Mouse (Mus musculus) cerebellum, postnatal 25 days (tissue): ENCODE data around the gene Rpp30.

Source experiments
- DNase-seq, 2 experiments: peaks; one replicate each; pipeline ENCODE4 v3.0.0; 2021; ENCODE audit warnings: mixed read lengths in 2 of 2

Rpp30 gene

DNA sequence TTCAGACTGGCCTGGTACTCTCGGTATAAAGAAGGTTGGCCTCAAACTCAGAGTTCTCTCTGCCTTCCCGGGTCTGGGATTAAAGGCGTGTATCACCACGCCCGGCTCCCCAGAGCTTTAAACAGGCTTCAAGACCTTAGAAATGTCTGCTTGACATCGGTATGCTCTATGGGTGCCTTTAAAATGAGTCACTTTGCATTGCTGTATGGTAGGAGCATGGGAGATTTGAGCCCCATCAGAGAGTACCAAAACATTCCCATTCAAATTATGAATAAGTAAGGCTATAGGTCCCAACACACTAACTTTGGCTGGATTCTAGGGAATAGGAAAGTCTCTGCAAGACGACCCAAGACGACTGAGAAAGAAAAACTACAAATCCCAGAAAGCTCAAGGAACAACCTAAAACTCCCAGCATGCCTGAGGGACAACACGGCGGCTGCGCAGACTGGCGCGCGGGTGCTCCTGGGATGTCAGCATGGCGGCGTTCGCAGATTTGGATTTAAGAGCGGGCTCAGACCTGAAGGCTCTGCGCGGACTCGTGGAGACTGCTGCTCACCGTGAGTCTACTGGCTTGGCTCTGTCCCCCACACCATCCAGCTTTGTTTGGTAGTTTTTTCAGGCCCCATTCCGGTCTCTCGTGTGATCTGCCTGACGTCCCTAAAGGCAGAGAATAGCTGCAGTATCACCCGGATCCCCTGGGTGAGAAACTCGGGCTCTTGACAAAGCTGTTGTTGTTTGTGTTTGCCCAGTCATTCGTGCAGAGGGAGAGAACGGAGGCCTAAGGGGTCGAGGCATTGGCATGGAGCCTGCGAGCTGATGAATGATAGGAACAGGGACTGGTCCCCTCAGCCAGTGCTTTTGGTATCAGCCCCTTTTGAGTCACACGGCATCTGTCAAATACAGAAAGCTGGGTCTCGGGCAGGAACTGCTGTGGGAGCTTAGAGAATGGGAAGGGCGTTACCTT lies at the start of gene Rpp30:
TSS of gene Rpp30 (plus strand) at position 455 of the 964 bp plus-strand sequence.
- peak; percentile 87 to 92 for DNase-seq

DNA sequence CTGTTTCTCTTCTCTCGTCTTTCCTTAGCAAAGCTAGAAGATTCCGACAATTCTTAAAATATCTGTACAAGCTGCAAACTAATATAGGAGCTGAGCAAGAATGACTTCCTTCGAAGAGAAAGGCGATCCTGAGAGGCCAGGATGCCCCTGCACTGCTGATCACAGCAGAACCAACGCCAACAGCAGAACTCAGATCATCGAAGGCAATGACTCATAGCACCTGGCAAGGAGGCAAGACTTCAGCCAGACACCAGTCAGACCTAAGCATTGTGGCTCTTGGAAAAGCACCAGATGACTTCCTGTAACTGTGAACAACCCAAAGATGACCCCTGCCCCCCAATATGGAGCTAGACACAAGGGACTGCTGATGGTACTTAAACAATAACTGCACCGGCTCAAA lies 37.5 kb upstream of the Rpp30 start:
- DNase-seq = no peak

DNA sequence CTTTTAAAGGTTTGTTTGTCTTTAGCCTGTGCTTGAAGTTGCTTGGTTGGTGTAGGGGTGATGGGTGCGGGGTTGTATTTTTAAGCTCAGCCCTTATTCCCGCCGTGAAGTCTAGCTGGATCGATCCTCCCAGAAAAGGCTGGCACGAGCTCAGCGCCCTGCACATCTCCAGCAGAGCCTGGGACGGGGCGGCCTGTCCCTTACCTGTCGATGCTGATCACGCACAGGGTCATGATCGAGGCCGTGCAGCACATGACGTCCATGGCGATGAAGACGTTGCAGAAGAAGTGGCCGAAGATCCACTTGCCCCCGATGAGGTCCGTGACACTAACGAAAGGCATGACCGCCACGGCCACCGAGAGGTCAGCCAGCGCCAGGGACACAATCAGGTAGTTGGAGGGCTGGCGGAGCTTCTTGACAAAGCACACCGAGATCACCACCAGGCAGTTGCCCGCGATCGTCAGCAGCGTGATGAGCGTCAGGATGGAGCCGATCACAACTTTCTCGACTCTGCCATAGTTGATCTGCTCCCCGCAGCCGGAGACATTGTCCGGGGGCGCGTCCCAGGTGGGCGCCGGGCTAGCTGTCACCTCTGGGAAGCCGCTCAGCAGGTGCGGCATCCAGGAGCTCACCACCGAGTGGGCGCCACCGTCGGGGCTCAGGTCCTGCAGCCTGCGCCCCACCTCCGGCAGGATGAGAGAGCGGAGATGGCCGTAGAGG lies 26.9 kb upstream of the Rpp30 start:
- peak in 1 of 2 experiments; percentile 3 for DNase-seq

DNA sequence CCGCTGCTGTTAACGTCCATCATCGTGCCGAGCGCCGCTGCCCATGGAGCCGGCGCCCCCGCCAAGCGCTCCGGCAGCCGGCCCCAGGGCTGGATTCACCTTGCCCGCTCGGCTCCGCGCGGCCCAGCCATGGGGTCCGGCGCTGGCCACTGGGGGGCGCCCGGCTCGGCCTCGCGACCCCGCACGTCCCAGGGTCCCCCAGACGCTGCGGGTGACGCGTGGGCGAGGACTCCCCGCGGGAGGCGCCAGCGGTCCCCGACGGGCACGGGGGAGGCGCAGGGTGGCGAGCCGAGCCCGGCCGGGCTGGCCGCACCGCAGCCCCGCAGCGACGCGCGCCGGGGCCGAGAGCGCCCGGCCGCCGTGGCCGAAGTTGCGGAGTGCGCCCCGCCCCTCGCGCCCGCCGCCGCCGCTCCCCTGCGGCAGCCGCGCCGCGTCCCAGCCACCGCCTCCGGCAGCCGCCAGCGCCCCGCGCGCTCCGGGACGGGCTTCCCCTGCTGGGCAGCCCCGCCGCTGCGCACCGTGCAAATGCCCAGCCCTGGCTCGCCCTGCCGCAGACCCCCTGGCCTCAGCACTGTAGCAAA lies 26.2 kb upstream of the Rpp30 start, which contains the start of gene Htr7:
TSS of gene Htr7 (minus strand) at position 277 of the 581 bp plus-strand sequence.
- DNase-seq = peak; percentile 37 to 51

DNA sequence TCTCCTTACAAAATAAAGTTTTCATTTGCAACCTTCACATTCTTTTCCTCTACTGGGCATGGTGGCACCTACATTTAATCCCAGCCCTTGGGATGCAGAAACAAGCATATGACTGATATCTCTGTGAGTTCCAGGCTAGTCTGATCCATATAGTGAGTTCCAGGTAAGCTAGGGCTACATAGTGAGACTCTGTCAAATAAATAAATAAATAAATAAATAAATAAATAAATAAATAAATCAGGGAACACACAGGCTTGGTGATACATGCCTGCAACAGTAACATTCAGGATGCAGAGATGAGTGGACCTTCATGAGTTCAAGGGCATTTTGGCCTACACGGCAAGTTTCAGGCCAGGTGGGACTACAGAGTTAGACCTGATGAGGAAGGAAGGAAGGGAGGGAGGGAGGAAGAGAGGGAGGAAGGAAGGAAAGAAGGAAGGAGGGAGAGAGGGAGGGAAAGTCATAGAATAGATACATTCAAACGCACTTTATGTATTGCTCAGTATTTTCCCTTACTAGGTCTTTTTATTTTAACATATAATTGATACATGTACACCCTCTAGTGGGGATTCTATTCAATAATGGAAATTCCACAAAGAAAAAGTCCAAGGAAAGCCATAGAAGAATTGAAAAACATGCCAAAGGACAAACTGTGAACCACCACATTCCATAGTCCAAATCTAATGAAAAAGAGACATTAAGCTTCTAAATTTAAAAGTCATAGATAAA lies 20.6 kb upstream of the Rpp30 start:
- DNase-seq = no peak

DNA sequence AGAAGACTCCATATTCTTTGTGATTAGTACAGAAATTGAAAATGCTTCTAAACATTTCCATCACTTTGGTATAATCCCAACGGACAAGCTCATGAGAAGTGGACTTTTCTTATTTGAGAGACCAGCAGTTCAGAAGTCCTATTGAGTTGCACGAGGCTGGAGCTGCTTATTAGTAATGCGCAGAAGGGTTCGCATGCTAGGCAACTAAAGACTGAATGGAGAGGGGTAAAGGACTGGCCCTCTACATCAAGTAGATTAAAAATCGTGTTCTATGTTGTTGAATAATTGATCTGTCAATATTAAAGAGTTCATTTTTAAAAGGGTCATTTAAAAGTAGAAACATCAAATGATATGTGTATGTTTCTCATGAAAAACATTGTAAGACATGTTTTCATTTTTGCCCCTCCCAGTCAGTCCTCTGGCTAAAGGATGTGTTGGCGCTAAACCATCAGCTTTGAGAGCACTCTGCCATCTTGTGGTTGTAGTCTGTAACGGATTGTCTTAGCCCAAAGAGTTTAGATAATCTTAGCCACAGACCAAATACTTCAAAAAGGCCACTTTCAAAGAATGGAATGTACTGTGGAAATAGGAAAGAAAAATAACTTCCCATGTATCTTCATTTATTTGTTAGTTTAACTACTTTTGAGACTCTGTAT lies 782 bp upstream of the Rpp30 start:
- peak; percentile 12 to 56 for DNase-seq

DNA sequence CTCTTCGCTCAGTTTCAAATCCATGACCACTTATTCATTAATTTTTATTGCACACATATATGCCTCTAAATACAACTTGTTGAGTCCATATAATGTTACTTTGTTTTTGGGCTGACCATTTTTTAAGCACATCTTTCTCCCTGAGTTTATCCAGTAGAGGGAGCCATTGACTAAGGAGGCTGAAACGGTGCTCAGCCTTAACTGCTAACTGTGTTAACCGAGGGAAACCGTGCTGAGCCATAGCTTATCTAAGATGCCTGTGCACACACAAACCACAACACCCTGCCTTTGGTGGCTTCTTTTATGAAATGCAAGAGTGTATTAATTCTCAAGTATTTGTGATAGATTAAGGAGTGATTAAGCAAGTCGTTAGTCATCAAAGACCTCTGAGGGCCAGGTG lies 7.3 kb downstream of the Rpp30 start:
- no peak for DNase-seq

DNA sequence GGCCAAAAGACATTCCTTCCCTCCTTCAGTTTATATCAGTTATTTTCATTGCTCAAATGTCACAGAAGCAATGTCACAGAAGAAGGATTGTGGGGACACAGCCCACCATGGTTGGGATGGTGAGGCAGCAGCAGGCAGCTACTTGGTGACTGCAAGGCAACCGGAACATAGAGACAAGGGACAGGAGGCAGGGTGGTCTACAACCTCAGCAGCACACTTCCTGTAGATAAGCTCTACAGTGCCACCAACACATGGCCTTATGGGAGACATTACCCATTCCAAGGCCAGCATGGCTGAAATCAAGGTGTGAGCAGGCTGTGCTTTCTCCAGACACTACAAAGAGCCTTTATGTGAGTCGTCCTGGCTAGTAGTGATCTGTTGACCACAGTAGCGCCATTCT lies 13.7 kb downstream of the Rpp30 start:
- DNase-seq = no peak

DNA sequence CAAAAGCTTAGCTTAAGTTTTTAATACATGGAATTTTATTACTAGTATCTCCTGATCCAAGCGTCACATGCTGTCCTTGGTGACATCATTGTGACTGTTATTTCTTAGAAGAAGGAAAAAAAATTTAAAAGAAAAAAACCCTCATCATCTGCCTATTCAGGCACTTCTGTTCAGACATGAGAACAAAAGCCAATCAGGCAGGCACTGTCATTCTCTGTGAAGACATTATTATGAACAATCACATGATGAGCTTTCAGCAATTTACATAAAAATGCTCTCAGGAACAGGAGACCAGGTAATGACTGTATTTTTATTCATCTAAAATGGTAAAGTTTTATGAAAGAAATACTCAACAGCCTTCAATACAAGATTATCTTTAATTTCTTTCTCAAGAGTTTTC lies 14.7 kb downstream of the Rpp30 start:
- no peak for DNase-seq

DNA sequence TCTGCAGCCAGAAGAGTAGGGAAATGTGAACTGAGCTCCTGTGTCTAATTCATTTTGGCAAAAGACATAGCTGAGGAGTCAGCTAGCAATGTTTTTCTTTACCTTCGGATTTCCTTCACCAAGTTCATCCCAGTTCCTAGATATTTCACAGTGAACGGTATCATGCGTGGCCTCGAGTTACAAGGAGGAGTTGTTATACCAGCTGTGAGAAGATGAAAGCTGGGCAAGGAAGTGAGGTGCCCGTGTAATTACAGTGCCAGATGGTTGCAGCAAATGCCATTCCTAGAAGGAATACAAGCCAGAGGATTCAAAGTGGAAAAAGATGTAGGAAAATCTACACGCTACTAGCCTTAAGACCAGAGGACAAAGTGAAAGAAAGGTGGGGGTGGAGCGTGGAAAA lies 15.4 kb downstream of the Rpp30 start:
- no peak for DNase-seq

DNA sequence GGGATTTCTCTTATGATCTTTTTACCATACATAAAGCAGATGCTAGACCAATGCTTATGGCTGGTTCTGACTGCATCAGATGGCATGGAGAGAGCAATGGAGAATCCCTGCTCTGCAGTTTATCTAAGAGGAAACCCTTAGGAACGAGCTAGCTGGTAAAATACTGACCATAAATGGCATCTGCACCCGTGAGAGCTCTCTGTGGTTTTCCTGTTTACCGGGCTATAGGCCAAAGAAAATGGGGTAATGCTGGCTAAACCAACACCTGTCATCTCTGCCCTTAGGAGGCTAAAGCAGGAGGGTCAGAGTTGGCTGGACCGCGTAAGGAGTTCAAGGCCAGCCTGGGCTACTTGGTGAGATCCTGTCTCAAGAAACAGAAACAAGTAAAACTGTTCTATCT lies 20.4 kb downstream of the Rpp30 start:
- DNase-seq = no peak

DNA sequence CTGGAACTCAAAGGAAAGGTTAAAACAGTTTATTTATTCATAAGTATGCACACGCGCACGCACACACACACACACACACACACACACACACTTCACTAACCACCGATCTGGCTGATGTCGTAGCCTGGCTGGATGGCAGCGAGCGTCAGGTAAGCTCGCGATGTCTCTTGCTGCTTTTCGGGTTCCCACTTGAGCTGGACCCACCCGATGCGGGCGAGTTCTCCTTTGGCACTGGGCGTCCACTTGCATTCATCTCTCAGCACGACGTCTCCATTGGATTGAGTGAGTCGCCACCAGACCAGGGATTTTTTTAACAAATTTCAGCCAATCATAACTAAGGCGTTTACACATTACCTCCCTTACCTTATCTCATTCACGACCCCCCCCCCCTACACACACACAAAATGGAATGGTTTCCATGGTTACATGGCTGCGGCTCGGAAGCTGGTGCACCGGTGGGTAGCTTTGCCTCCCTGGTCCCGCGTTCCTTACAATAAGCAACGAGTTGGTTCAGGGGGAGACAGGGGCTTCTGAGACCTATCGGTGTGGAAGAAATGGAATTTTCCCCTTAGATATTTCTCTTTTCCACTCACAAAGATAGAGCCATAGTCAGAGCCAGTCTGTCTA lies 25.9 kb downstream of the Rpp30 start:
- DNase-seq = no peak

DNA sequence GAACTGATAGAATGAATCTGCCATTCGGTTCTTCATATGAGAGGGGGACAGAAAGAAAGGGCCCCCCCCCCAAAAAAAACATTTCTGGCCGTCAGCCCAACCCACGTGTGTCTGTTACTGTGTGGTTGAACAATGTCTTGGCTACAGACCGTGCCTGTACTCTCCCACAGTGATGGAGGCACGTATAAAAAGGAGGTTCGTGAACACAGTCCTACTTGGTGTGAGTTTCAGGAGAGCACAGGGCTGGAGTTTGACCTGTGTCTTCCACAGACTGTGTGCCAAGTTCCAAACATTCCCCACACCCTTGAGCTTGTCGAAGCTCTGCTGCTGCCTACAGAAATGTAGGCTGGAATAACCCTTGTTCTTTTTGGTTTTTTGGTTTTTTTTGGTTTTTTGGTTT lies 26.9 kb downstream of the Rpp30 start:
- DNase-seq = no peak

DNA sequence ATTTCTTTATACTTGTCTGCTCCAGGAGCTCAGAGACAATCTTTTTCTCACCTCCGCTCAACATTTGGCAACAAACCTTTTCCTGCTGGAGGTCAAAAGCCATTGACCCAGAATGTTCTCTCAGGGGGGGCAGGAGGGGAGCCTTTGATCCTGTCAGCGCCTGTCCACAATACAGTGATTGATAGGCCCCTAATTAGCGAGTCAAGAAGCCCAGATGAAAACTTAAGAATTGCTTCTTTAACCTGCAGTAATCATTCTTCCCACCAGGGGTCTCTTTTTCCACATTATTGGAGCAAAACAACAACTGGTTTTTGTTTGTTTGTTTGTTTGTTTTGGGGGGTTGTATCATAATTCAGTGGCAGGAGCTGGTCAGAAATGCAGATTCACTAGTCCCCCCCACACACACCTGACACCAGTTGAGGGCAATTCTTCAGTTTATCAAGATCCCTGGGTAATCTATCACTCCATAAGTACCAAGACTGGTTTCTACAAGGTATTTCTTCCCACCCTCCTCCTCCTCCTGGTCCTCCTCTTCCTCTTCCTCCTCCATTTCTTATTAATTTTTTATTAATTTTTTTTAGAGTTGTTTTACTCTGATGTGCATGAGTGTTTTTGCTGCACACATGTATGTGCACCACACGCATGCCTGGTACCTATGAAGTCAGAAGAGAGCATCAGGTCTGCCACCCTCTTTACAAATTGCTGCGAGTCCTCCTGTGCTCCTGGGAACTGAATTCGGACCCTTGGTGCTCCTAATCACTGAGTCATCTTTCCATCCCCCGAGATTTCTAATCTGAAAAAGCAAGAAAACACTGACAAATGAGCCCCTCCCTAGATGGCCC lies 27.8 kb downstream of the Rpp30 start:
- DNase-seq = no peak

DNA sequence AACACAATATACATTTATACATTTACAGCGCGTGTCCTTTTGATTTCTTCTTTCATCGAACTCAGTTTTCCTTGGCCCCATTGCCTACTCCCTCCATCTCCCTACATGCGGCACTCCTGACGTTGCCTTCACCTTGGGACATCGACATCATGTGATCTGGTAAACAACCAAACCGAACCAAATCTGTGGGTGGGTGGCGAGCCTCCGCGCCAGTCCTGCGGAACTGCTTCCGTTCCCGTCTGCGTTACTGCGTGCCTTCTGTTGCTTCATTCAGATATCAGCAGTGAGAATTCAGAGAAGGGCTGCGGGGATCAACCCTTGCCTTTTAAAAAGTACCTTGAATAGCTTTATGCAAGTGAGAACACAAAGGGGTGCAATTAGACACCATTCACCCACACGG lies 28.5 kb downstream of the Rpp30 start:
- DNase-seq = no peak

DNA sequence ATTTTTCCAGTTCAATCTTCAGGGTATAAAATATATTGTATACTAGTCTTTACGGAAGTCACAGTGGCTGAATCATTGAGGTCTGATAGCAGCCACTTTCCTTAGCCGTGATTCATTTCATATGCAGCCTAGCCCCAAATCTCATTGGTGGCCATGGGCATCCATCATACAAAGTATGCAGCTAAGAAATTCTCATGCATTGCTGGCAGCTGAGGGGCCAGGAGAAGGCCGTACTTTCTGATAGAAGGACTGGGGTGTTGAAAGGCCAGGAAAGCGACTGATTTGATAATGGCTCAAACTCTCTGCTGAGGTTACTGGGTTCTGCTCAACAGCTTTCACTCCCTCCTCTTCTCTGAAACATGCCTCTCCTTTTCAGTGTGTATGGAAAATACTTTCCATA lies 32.7 kb downstream of the Rpp30 start:
- DNase-seq = no peak

DNA sequence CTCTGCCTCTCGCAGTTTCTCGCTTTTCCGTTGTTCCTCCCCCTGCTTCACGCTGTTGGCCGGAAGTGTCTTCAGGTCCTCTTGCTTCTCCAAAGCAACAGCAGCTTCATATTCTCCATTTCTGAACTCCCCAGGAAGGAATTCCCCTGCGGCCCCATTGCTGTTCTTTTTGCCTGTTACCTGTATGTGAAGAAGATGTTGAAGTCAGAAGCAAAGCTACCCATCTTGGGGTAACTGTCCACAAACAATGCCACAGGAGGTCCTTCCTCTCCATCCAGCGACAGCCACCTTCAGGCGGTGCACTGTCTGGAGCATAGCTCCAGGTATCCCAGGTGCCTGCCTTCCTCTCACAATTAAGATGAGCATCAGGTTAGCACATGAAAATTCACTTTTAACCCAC lies 35.7 kb downstream of the Rpp30 start:
- DNase-seq = no peak

DNA sequence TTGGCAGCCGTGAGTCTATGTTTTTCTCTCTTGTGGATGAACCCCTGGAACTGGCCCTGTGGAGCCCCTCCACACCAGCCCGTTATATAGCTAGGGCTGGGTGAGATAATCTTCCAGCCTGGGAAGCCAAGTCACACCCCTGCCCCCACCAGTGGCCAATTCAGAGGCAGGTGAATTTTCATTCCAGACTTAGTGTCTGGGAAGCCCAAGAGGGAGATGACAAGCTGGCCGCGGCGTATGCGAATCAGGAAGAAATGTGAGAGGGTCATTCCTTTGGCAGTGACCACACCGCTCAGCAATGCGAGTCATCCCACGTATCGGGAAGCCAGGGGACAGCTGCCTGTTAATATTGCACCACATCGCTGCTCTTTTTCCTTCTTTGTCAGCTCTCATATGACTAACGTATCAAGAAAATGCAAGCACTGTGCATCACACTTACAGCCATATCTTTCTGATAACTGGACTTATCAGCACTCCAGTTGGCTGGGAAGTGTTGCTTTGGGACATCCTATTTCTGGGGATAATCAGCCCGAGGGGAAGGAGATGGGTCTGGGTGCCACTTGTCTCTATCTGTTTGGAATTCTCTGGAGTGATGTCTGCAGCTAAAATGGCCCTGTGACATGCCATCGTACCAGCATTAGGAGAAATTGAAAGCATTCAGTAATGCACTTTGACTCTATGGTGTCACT lies 36.4 kb downstream of the Rpp30 start, which contains the start of gene Ankrd1:
TSS of gene Ankrd1 (minus strand) at position 317 of the 689 bp plus-strand sequence.
- no peak for DNase-seq

DNA sequence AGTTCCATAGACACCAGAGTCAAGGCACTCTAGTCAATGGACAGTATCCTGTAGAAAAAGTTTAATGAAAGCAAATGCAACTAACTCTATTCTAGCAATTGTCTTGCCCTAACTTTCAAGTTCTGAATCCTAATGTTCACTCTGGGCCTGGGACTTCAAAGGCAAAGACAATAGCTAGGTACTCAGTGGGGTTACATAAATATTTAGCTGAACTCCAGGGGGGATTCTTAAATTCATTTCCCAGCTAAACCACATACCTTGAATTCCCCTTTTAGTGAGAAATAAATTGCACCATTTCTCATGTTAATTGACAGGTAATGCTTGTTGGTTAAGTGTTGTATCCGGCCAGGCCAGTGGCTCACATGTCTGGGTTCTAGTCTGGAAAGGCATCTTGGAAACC lies 40.7 kb downstream of the Rpp30 start:
- DNase-seq = no peak

DNA sequence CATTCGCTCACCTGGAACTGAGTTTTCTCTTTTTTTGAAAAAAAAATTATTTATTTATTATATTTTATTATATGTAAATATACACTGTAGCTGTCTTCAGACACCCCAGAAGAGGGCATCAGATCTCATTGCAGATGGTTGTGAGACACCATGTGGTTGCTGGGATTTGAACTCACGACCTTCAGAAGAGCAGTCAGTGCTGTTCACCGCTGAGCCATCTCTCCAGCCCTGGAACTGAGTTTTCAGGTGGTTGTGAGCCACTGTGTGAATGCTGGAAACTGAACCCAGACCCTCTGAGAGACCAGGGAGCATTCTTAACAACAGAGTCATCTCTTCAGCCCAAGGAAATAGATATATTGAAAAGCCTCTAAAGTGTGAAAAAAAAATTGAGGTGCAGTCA lies 44.9 kb downstream of the Rpp30 start:
- DNase-seq = no peak
